Mouse (Mus musculus) megakaryocyte, embryonic 14.5 days (primary cell): ENCODE measurements around the gene 1110002E22Rik.

Source experiments
- FLI1 ChIP-seq: IDR thresholded peaks from 2 replicates; pipeline ENCODE4 v1.6.1; 2012; ENCODE audit warnings: low read length, inconsistent platforms, mixed read lengths
- GATA1 ChIP-seq: IDR thresholded peaks from 3 replicates; pipeline ENCODE4 v1.6.1; 2012; ENCODE audit warnings: mixed read lengths, low read length, inconsistent platforms, borderline replicate concordance

DNA sequence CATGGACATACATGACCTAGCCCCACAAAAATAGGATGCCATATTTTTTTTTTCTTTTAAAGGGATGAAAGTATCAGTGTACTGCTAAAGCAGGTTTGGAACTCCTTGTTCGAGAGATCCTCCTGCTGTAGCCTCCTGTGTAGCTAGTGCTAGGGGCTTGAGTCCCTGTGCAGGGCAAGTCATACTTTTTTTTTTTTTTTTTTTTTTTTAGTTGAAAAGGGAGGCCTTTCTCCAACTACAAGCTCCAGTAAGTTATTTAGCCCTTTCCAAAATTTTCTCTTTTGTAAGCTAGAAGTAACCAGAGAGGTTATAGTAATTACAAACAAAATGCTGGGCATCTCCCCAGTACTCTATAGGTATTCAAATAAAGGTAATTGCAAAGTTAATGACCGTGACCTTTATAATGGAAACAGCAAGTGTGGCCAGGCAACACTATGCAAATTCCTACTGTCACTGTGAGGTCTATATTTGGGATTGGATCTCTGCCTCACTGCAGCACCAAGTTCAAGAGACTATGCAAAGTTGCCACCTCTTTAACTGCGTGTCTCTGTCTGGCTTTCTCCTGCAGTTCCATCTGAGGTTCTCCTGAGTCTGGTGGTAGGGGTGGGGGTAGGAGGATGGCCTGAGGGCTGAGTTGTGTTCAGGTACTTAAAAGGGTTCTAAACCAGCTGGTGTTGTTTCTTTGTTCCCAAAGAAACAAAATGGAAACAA lies 23.1 kb upstream of the 1110002E22Rik start:
- TF ChIP-seq GATA1 (no peak), FLI1 (no peak)
